Mouse (Mus musculus): ENCODE data around the gene Kcna7. TPM values are rescaled to one million over a fixed set of nuclear protein-coding genes. Genes with fewer than 3 reads are reported as not detected.

Kcna7 gene
- total RNA-seq, 1 experiment, result 0.85 TPM

DNA sequence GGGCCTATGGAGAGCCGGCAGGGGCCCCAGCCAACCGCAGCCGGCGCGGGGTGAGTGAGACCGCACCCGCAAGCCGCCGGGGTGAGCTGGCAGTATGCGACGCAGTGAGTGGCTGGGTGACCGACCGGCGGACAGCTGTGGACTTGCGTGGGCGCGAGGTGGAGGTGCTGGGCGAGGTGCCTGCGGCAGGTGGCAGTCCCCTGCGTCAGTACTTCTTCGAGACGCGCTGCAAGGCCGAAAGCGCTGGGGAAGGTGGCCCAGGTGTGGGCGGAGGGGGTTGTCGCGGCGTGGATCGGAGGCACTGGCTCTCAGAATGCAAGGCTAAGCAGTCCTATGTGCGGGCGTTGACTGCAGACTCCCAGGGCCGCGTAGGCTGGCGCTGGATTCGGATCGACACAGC is 10.2 kb downstream of the Kcna7 start:
- TF ChIP-seq MAFK (IDR thresholded peaks at IDR 0.05; ENCODE audit: insufficient read depth, low read depth, low read length) (no peak), ZC3H11A (IDR thresholded peaks at IDR 0.05; ENCODE audit: borderline replicate concordance, low read depth, low read length) (no peak), HCFC1 (IDR thresholded peaks at IDR 0.05; ENCODE audit: borderline replicate concordance, insufficient read depth, low read length) (no peak), ZNF384 (IDR thresholded peaks at IDR 0.05; ENCODE audit: low read depth, low read length) (no peak), CHD2 (IDR thresholded peaks at IDR 0.05; ENCODE audit: low read depth, low read length) (no peak)
- Histone ChIP-seq H3K36me3 (ENCODE audit: control insufficient read depth, insufficient read depth, low read length, poor library complexity, severe bottlenecking) (0 out of 2 replicates have a peak, but pooled peaks cover 2% of the 10 kb centered on the region), H3K27ac (ENCODE audit: insufficient read depth, low read depth, low read length, poor library complexity, severe bottlenecking) (no peak overlapping the region), H3K4me1 (ENCODE audit: control insufficient read depth in 2 of 2, insufficient read depth in 2 of 2, low read length in 2 of 2, poor library complexity in 1 of 2) (peaks cover 6 to 34% of the 10 kb centered on the region in 2 experiments; a peak in 2 of 4 replicates), H3K9ac (ENCODE audit: insufficient read depth, low read depth, low read length, poor library complexity, severe bottlenecking) (peak overlapping the region; percentile 6; the same call in 1 of the 2 replicates), H3K9me3 (ENCODE audit: control insufficient read depth, insufficient read depth, low read depth, low read length) (no peaks in the 10 kb centered on the region), H3K4me3 (ENCODE audit: insufficient read depth in 1 of 2, low read depth in 1 of 2, low read length in 2 of 2, poor library complexity in 1 of 2, severe bottlenecking in 1 of 2) (peak overlapping the region; percentile 44 to 66; a peak in 3 of 4 replicates)
- in situ Hi-C loops (cut with MboI; ENCODE audit: low sequenced_read_pairs in 2 of 2, unreplicated experiment in 2 of 2), result no loop called here
- DNase-seq (ENCODE audit: low read depth, low spot score), result no peak

- H3K4me1 ChIP-seq (ENCODE audit: control insufficient read depth in 2 of 2, insufficient read depth in 2 of 2, low read length in 2 of 2, poor library complexity in 1 of 2), result peaks cover 6 to 47% of the 10 kb centered on the region in 2 experiments; a peak in 2 of 4 replicates
- TF ChIP-seq HCFC1 (IDR thresholded peaks at IDR 0.05; ENCODE audit: borderline replicate concordance, insufficient read depth, low read length) (no peak), CHD2 (IDR thresholded peaks at IDR 0.05; ENCODE audit: low read depth, low read length) (no peak), MAFK (IDR thresholded peaks at IDR 0.05; ENCODE audit: insufficient read depth, low read depth, low read length) (no peak), ZNF384 (IDR thresholded peaks at IDR 0.05; ENCODE audit: low read depth, low read length) (no peak), ZC3H11A (IDR thresholded peaks at IDR 0.05; ENCODE audit: borderline replicate concordance, low read depth, low read length) (no peak)
- no peak overlapping the region for H3K27ac ChIP-seq (ENCODE audit: insufficient read depth, low read depth, low read length, poor library complexity, severe bottlenecking)
- no peak overlapping the region for H3K9ac ChIP-seq (ENCODE audit: insufficient read depth, low read depth, low read length, poor library complexity, severe bottlenecking)
- peaks cover 24% of the 10 kb centered on the region for H3K36me3 ChIP-seq (ENCODE audit: control insufficient read depth, insufficient read depth, low read length, poor library complexity, severe bottlenecking)
- H3K4me3 ChIP-seq (ENCODE audit: insufficient read depth in 1 of 2, low read depth in 1 of 2, low read length in 2 of 2, poor library complexity in 1 of 2, severe bottlenecking in 1 of 2), result no peak overlapping the region
- in situ Hi-C loops (cut with MboI; ENCODE audit: low sequenced_read_pairs in 2 of 2, unreplicated experiment in 2 of 2), result no loop called here
- H3K9me3 ChIP-seq (ENCODE audit: control insufficient read depth, insufficient read depth, low read depth, low read length), result no peaks in the 10 kb centered on the region
- DNase-seq (ENCODE audit: low read depth, low spot score), result no peak
Measured at GRCm38 (mm10) chr7:45417962-45418492, 12.6 kb downstream of the Kcna7 start.

GRCm38 (mm10) chr7:45419859-45420614 is 14.6 kb downstream of the Kcna7 start:
- in situ Hi-C loops (cut with MboI; ENCODE audit: low sequenced_read_pairs in 2 of 2, unreplicated experiment in 2 of 2), result no loop called here
- Histone ChIP-seq H3K9ac (ENCODE audit: insufficient read depth, low read depth, low read length, poor library complexity, severe bottlenecking) (no peak overlapping the region), H3K27ac (ENCODE audit: insufficient read depth, low read depth, low read length, poor library complexity, severe bottlenecking) (no peak overlapping the region), H3K4me3 (ENCODE audit: insufficient read depth in 1 of 2, low read depth in 1 of 2, low read length in 2 of 2, poor library complexity in 1 of 2, severe bottlenecking in 1 of 2) (peak overlapping the region in 1 of 2 experiments; percentile 9; a peak in 2 of 4 replicates), H3K4me1 (ENCODE audit: control insufficient read depth in 2 of 2, insufficient read depth in 2 of 2, low read length in 2 of 2, poor library complexity in 1 of 2) (peaks cover 6 to 42% of the 10 kb centered on the region in 2 experiments; a peak in 2 of 4 replicates), H3K36me3 (ENCODE audit: control insufficient read depth, insufficient read depth, low read length, poor library complexity, severe bottlenecking) (peaks cover 44% of the 10 kb centered on the region), H3K9me3 (ENCODE audit: control insufficient read depth, insufficient read depth, low read depth, low read length) (no peaks in the 10 kb centered on the region)
- DNase-seq (ENCODE audit: low read depth, low spot score), result no peak
- TF ChIP-seq CHD2 (IDR thresholded peaks at IDR 0.05; ENCODE audit: low read depth, low read length), result no peak
- no peak for TF ChIP-seq ZC3H11A (IDR thresholded peaks at IDR 0.05; ENCODE audit: borderline replicate concordance, low read depth, low read length)
- no peak for TF ChIP-seq MAFK (IDR thresholded peaks at IDR 0.05; ENCODE audit: insufficient read depth, low read depth, low read length)
- no peak for TF ChIP-seq HCFC1 (IDR thresholded peaks at IDR 0.05; ENCODE audit: borderline replicate concordance, insufficient read depth, low read length)
- TF ChIP-seq ZNF384 (IDR thresholded peaks at IDR 0.05; ENCODE audit: low read depth, low read length), result no peak

DNA sequence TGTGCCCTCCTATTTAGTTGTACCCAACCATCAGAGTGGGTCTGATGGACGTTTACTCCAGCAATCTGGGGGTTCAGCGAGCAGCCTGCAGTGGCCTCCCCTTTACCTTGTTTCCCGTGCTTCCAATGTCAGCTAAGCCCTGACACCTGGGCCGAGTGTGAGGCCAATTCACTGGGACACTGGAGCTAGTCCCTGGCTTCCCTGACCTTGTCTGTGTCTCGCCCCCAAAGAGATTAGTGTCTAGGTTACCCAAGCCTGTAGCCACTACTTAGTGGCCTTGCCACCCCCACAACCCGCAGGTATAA is 15.1 kb downstream of the Kcna7 start, which contains the start of gene Lhb:
Lhb (plus strand) TSS at position 206 of the 305 bp plus-strand sequence.
- H3K9ac ChIP-seq (ENCODE audit: insufficient read depth, low read depth, low read length, poor library complexity, severe bottlenecking), result no peak within 1 kb of the TSS

More for the DNA sequence above, 15.1 kb downstream of the Kcna7 start, which contains the start of gene Lhb:
- Histone ChIP-seq H3K36me3 (ENCODE audit: control insufficient read depth, insufficient read depth, low read length, poor library complexity, severe bottlenecking) (peaks cover 49% of the 10 kb centered on the region), H3K4me3 (ENCODE audit: insufficient read depth in 1 of 2, low read depth in 1 of 2, low read length in 2 of 2, poor library complexity in 1 of 2, severe bottlenecking in 1 of 2) (peak within 1 kb of the TSS in 1 of 2 experiments; percentile 9; a peak in 2 of 4 replicates), H3K4me1 (ENCODE audit: control insufficient read depth in 2 of 2, insufficient read depth in 2 of 2, low read length in 2 of 2, poor library complexity in 1 of 2) (peaks cover 6 to 41% of the 10 kb centered on the region in 2 experiments; a peak in 2 of 4 replicates), H3K9me3 (ENCODE audit: control insufficient read depth, insufficient read depth, low read depth, low read length) (no peaks in the 10 kb centered on the region), H3K27ac (ENCODE audit: insufficient read depth, low read depth, low read length, poor library complexity, severe bottlenecking) (no peak within 1 kb of the TSS)
- in situ Hi-C loops (cut with MboI; ENCODE audit: low sequenced_read_pairs in 2 of 2, unreplicated experiment in 2 of 2), result no loop called here
- DNase-seq (ENCODE audit: low read depth, low spot score), result no peak
- TF ChIP-seq CHD2 (IDR thresholded peaks at IDR 0.05; ENCODE audit: low read depth, low read length), result no peak
- no peak for TF ChIP-seq ZNF384 (IDR thresholded peaks at IDR 0.05; ENCODE audit: low read depth, low read length)
- no peak for TF ChIP-seq MAFK (IDR thresholded peaks at IDR 0.05; ENCODE audit: insufficient read depth, low read depth, low read length)
- TF ChIP-seq ZC3H11A (IDR thresholded peaks at IDR 0.05; ENCODE audit: borderline replicate concordance, low read depth, low read length), result no peak
